Comparison of ENCODE assay signal across 6 mouse cellular contexts in the genomic region with DNA sequence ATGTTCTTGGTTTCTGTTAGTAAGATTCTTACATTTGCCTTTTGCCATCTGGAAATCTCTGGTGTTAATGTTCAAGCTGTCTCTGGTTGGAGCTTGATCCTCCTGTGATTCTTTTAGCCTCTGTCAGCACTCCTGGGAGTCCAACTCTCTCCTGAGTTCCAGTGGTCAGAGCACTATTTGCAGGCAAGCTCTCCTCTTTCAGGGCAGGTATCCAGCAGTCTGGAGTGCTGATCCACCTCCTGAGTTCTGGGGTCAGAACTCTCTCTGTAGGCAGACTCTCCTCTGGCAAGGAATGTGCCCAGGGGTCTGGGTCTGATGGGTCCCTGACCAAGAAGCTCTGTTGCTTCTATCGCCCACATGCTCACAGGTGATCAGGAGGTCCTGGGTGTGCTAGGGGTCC.
DNase-seq lines count a peak whose midpoint lies in the region; TF ChIP-seq lines count a peak whose summit lies in the region.
"Not testable (repeated sequence)": the region's sequence is repeated elsewhere in the genome, so short reads cannot be mapped to it uniquely, and the experiment has no call there.

No protein-coding gene starts in this region.

- peak overlapping the region; percentile 66 for H3K4me3 ChIP-seq in E14TG2a.4 (replicated peaks; ENCODE audit: low read length)

- not testable (repeated sequence) for H3K9me3 ChIP-seq in E14TG2a.4 (ENCODE audit: low read length)

- not testable (repeated sequence) for H3K27me3 ChIP-seq in E14TG2a.4 (ENCODE audit: insufficient read depth, low read length)

- H3K36me3 ChIP-seq in E14TG2a.4 (ENCODE audit: insufficient read depth, low read length) = not testable (repeated sequence)

- DNase-seq in heart, adult 11 months = peak; percentile 87
- peak; percentile 25 for DNase-seq in kidney, adult 18-20 months
- peak; percentile 65 to 80 for DNase-seq in kidney, adult 8-10 months
- DNase-seq in kidney, postnatal 10 days = peak; percentile 17
- peak; percentile 53 to 71 for DNase-seq in kidney, postnatal 25 days

- TF ChIP-seq CTCF in E14TG2a.4 (conservative IDR thresholded peaks at IDR 0.05; ENCODE audit: low read length) = not testable (repeated sequence)

- H3K4me1 ChIP-seq in E14TG2a.4 (replicated peaks; ENCODE audit: low read depth, low read length) = not testable (repeated sequence)

Comparison
In these comparisons a context has a peak if more than half of its experiments do, and no peak if none do; other contexts are left out.
1. Peak in every context shown above with its lines: DNase-seq and H3K4me3 ChIP-seq.
2. DNase-seq: peak in every context shown above with its lines; median percentile 87 in heart, adult 11 months; 72 in kidney, adult 8-10 months; 62 in kidney, postnatal 25 days; 25 in kidney, adult 18-20 months; 17 in kidney, postnatal 10 days.